Mouse (Mus musculus) layer of hippocampus, adult 11-12 months (tissue): ENCODE measurements around the gene Cyp26a1.

Source experiments
- DNase-seq: peaks from one replicate; pipeline ENCODE4 v3.0.0; 2022; ENCODE audit warnings: low spot score

Gene Cyp26a1

DNA sequence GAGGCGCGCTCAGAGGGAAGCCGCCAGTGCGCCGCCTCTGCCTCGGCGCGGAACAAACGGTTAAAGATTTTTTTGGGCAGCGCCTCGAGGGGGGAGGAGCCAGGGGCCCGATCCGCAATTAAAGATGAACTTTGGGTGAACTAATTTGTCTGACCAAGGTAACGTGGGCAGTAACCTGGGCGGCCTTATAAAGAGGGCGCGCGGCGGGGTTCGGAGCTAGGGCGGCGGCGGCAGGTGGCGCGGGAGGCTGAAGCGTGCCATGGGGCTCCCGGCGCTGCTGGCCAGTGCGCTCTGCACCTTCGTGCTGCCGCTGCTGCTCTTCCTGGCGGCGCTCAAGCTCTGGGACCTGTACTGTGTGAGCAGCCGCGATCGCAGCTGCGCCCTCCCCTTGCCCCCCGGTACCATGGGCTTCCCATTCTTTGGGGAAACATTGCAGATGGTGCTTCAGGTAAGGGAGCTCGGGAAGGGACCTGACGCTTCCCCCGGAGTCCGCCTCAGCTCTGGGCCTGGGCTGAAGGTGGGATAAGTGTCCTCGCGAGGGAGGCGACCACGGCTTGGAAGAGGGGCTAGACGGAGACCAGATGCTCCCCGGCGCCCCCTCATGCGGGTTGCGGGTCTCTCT is at the start of gene Cyp26a1:
Gene Cyp26a1 (plus strand): TSS at position 148 of the 622 bp plus-strand sequence.
- DNase-seq: no peak

DNA sequence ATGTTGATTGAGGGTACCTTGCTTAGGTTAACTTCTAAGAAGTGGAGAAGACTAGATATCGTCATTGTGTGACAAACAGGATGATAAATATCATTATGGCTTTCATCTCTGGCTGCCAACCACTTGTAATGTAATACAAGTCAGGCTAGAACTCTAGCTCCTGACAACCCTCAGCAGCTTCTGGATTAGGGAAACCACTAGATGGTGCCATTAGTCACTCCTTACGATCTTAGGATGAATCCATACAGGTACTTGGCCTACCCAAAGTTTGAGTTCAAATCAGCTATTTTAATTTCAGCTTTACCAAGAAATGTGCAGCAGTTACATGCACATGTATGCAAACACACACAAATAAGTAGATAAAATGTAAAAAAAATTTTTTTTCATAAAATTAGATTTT is 49.6 kb upstream of the Cyp26a1 start:
- no peak for DNase-seq

DNA sequence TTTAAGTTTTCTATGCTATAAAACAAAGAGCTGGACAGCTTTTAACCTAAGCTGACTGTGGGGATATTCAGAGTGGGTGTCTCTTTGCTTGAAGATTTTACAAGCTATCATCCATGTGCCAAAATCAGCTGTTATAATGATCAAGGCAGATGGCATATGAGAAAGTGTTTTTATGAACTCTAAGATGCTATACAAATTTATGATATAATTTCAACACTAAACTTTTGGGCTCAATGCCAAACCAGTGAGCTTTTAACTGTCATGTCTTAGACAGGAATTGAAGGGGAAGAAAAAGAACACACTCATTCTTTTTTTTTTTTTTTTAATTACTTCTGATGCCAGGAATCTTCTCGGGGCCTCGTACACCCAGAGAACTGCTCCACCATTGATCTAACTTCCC is 47.1 kb upstream of the Cyp26a1 start:
- no peak for DNase-seq

DNA sequence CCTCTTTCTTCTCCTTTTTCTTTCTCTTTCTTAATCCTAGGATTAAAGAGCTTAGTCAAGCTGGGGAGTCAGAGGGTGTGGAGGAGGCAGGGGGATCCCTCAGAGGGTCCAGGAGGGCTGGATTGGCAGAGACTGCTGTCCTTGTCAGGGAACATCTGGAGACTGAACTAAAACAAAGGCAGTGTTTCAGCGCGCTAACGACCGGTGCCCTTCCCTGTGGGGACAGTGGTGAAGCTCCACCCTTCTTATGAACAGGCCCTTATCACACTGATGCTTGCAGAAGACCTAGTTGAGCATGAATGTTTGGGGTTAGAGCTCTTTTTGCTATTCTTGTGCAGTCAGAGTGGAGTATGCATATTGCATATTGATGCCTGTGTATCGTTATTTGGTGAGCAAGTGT is 43.6 kb upstream of the Cyp26a1 start:
- DNase-seq: no peak

DNA sequence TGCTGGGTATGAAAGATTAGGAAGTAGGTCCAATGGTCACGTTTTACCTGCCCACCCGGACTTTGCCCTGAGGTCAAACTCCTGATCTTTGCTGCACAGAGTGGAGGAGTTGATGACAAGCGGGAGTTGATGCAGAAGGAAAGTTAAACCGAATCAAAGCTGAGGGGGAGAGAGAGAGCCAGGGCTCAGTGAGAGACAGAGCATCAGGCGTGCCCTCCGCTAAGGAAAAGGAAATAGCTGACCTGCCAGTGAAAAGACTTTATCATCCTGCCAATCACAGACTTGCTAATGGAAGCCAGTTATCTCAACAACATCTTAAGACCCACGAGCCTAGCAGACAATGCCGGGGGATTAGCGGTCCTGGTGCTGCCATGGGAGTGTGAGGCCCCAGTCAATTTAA is 41.2 kb upstream of the Cyp26a1 start:
- DNase-seq: no peak

DNA sequence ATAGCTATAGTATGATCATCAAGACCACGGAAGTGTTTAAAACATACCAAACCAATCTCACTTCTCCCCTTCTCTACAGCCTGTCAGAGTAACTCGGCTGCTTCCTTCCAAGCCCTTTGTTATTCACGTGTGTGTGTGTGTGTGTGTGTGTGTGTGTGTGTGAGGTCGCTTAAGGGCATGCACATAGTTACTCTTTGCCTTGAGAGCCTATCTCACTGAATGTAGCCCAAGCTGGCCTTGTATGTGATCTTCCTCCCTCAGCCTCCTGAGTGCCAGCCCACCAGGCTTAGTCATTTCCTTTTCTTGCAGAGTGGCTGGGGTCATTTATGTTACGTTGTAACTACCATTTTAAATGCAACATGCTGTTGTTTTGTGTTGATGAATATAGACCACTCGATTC is 32.3 kb upstream of the Cyp26a1 start:
- DNase-seq: no peak

DNA sequence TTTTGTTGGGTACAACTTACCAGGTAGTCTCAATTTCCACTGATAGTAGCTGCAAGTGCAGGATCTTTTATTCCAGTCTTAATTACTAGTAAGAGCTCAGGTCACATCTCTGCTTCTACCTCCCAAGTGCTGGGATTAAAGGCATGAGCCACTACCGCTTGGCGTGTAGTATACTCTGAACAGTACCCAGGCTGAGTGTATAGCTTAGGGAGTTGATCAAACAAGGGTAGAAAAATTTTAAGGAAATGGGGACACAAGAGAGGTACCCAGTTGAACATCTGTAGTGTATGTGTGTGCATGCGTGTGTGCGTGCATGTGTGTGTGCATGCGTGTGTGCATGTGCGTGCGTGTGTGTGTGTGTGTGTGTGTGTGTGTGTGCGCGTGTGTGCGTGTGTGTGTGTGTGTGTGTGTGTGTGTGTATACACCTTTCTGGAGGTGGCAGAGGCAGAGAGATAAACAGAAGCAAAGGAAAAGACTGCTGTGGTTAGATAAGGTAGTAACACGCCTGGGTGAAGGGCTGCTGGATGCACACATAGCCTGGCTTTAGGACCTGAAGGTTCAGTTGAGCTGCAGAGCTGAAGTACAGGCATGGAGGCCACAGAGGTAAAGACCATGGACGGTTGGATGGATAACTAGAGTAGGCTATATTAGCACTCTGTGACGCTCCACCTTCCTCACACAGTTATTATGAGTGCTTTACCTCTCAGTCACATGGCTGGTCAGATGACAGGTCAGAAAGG is 29.6 kb upstream of the Cyp26a1 start:
- DNase-seq: no peak

DNA sequence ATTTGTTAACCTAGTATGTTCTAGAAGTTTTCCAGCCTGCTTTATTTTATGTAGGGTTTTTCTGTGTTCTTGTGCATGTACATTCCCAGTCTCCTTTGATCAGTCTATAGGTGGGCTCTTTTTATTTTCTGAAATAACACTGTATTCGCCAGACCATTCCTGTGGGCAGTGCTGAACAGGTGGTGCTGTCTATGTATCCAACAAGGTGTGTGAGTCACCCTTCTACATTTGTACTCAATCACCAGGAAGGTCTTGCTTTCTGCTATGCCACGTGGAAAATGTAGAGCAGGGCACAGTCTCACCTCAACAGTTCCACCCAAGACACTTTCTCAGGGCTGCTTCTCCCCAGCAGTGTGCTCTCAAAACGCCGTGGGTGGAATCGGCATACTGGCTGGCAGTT is 28.9 kb upstream of the Cyp26a1 start:
- no peak for DNase-seq

DNA sequence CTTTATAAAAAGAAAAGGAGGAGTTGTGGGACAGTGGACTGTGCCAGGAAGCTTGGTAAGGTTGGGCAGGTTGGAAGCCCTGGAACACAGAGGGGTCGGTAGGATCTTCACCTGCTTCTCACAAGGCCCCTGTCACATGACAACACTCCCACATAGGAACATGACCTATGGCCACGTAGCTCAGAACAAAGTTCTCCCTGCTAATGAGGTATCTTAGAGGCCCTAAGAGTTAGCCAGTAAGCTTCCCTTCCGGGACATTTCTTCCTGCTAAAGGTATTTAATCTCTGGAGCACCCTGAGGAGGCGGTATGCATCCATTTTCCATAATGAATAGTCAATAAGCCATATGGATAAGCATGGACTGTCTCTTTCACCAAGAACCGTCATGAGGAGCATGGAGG is 28.1 kb upstream of the Cyp26a1 start:
- DNase-seq: no peak

DNA sequence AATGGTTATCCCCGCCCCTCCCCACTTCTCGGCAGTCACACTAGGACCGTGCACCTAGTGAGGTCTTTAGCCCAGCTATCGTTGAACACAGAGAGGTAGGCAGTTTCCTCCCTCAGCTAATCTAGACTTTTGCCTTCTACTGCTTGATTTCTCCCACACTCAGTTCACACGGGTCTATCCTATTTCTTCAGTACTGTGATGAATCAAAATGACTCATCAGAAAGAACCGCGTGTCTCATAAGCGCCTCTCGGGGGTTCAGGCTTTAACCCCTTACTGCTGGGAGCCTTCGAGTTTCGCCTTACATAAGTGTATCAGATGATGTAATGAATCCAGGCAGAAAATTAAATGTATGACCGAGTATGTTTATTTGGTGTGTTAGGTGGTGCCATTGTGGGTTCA is 24.2 kb upstream of the Cyp26a1 start:
- DNase-seq: no peak

DNA sequence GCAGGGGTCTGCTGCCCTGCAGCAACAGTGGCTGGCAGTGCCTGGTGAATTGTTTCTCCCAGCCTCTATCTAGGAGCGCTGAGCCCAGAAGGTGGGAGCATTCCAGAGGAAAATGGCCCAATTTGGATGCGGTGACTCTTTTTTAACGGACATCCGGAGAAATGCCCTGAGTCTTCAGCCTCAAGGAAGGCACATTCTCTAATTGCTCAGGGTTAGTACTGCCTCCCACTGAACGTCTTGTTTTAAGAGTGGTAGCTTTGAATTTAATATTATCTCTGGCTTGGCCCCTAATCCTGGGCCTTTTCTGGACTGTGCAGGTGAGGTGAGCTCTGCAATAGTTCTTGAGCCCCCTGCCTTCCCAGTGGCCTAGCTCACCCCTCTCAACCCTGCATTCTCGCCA is 12.3 kb upstream of the Cyp26a1 start, which contains the start of gene Cyp26c1:
Gene Cyp26c1 (plus strand): TSS at position 301 of the 400 bp plus-strand sequence.
- no peak for DNase-seq

DNA sequence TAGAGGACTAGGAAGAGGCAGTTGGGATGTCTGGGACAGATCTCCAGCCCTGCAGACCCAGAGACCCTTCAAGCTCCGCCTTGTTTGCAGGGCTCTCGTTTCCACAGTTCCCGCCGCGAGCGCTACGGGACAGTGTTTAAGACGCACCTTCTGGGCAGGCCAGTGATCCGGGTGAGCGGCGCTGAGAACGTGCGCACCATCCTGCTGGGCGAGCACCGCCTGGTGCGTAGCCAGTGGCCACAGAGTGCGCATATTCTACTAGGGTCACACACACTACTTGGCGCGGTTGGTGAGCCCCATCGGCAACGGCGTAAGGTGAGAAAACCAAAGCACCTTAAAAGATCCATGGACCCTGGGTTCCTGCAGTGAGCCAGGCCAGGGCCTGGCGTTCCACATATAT is 11.3 kb upstream of the Cyp26a1 start:
- DNase-seq: no peak

DNA sequence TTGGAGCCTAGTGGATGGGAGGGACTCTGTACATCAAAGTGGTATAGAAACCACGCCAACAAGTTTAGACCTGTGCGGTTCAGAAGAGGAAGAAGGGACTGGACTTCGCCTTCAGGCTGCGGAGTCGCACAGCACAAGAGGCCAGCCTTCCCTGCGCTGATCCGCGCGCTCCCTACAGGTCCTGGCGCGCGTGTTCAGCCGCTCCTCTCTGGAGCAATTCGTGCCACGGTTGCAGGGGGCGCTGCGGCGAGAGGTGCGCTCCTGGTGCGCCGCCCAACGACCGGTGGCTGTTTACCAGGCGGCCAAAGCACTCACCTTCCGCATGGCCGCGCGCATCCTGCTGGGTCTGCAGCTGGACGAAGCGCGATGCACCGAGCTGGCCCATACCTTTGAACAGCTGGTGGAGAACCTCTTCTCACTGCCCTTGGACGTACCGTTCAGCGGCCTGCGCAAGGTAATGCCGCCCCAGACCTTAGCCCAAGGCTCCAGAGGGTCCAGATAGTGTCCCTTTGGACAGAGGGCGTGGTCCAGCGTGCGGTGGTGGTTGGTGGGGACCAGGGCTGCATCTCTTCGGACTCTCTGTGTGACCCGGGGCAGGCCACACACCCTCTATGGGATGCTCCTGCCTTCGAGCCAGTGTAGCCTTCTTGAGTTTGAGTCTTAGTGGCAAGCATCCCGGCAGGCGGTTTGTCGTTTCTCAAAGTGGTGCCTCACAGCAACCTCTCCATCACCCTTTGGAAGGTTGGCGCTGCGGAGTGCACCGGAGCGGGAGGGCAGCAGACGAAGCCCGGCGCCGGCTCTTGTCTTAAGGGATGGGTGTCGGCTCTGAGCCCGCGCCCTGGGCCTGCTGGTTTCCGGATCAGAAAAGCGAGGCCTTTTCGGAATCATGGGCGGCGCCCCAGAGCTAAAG is 10.4 kb upstream of the Cyp26a1 start:
- no peak for DNase-seq

DNA sequence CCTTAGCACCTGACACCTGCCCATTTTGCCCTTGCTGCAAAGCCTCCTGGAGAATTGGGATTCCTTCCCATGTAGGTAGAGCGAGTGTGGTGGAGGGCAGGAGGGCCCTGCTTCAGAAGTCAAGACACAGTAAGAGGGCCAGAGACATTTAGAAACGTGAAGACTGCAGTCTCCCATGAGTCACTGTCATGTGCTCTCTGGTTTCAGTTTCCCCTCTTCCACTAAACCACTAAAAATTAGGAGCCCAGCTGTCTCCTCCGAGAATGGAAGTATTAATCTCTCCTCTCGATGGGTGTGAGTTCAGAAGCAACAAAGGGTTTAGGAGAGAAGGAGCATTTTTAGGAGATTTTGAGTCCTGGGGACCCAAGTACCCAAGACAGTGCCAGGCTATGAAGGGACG is 8.1 kb upstream of the Cyp26a1 start:
- no peak for DNase-seq

DNA sequence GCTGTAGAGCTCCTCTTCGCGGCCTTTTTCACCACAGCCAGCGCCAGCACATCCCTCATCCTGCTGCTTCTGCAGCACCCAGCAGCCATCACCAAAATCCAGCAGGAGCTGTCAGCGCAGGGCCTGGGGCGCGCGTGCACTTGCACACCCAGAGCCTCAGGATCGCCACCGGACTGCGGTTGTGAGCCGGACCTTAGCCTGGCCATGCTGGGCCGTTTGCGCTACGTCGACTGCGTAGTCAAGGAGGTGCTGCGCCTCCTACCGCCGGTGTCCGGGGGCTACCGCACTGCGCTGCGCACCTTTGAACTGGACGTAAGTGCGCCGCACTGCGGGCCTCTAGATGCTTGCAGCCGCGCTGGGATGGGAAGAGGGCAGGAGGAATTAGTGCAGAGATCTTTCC is 6.9 kb upstream of the Cyp26a1 start:
- DNase-seq: no peak

DNA sequence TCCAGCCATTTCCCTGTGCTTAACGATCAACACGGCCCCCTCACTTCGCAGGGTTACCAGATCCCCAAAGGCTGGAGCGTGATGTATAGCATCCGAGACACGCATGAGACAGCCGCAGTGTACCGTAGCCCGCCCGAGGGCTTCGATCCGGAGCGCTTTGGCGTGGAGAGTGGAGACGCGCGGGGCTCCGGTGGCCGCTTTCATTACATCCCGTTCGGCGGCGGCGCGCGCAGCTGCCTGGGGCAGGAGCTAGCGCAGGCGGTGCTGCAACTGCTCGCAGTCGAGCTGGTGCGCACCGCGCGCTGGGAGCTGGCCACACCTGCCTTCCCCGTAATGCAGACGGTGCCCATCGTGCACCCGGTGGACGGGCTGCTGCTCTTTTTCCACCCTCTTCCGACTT is 4.7 kb upstream of the Cyp26a1 start:
- no peak for DNase-seq

DNA sequence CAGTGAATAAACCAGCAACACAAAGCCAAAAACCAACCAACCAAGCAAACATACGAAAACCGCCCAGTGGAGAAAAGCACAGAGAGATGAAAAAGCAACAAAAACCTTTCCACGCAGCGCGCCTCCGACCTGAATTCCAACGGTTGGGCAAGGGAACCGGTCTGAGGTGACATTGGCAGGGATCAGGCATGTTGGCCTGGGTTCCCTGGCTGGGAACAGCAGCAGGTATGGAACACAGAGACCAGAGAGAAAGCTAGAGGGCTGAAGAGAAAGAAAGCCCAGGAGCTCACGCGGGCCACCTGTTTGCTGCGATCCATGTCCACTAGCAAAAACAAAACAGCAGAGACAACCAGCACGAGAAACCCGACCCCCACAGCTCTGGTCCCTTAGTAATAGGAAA is 2.5 kb upstream of the Cyp26a1 start:
- DNase-seq: no peak

DNA sequence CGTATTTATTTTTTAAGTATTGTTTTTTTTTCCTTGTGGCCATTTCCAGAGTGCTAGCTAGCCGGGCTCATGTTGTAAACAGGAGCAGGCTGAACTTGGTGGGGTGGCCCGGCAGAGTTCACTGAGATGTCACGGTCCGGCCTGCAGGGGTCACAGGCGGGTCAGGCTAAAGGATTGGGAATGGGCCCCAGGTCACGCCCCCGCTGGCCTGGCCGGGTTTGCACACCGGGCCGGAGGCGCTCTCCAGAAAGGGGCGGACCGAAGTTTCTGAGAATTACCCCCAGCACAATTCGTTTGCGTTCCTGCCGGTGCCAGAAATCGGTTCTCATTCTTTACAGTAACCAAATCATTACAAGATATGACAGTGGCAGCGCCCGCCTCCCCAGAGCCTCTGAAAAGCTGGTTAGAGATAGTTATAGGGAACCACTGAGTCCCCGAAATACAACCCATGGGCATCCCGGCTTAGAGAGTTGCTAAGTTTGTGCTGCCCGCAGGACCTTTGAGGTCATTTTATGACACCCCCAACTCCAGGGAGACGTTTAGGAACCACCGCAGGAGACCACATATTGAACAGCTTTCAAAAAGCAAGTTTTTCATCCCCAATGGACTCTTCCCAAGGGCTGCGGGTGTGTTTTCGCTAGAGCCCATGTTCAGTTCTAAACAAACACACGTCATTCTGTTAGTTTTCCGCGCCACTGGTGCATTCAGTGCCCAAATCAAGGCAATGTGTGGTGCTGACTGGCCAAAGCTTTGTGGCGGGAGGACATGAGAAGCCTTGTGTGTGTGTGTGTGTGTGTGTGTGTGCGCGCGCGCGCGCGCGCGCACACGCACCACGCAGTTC is 1.6 kb upstream of the Cyp26a1 start:
- no peak for DNase-seq

DNA sequence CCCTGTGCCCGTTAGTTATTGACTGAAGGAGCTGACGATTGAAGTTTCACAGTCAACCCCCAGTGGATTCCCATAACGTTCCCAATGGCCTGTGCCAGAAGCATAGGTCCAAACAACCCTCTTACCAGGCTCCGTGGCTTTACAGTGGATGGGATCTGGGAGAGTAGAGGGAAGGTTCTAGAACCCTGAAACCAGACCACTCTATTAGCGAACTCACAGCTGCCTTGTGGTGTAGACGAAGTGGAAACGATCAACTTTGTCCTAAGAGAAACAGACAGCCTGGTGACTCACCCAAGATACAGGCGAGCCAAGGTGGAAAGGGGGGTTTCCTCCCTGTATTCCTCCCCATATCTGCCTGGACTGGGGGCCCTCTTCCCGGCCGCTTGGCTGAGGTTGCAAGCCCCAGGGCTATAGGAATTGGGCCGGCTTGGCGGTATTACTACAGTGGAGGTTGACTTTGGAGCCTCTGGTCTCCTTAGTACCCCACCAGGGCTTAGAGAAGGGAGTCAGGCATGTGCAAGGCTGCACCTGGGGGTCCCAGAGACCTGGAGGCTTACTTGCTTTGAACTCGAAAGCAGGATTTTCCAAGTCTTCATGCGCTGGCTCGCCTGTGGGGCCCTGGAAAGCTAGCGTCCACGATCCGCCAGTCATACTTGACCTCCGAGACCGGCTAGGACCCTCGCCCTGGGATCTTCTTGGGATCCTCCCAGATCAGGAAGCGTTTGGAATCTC is 829 bp upstream of the Cyp26a1 start:
- DNase-seq: no peak

DNA sequence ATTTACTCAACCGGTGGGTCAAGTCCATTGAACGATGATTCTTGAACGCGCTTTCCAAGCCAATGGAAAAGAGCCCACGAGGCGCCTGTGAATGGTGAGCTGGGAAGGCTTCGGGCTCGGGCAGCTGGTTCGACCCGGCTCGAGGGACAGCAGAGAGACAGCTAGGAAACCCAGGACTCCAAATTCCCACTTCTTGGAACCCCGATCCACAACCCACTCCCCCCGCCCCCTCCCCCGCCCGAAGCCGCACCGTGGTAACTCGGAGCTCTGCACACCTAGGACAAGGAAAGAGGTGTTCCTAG is 312 bp upstream of the Cyp26a1 start:
- DNase-seq: no peak
